Mouse (Mus musculus): ENCODE measurements at regions not wholly inside any gene's neighbourhood (a gene's known extent, or its start where the extent isn't known, plus 50 kb on each side); places are given as distances from the start of the nearest gene placed in this dataset.

GRCm38 (mm10) chr3:42129821-42130560 lies 387.6 kb downstream of the D3Ertd751e start:
- ChIA-PET CTCF (interaction anchor here (1.2 kb wide), 1 partner anchor 17 kb away, joined by 3 read pairs; no protein-coding TSS in a partner anchor), POLR2A (no interaction called here)
- ATAC-seq (no peak), DNase-seq (ENCODE audit: low read depth, low spot score) (no peak)
- no peak for TF ChIP-seq CTCF (IDR thresholded peaks at IDR 0.05)
- in situ Hi-C loops (cut with MboI; ENCODE audit: low pct_unique_long_range_greater_than_20kb): no loop called here
- peaks cover 7% of the 10 kb centered on the region for H3K27me3 ChIP-seq

DNA sequence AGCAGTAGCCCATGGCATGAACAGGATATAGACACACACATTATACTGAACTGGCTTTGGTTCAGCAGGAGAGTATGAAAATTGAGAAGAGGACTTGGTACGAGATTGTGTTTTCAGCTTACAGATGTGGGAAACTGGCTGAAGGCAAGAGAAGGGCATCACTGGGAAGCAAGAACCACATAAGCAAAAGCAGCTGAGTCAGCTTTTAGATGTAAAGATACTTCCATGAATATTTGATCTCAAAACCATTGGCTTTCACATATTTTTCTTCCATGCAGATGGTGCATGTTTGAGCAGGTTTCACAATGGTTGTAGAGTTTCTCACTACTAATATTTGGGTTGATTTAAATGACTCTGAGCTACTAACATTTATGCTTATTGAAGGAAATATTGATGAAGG lies 389.9 kb downstream of the D3Ertd751e start:
- POLR2A ChIA-PET: no interaction called here
- no peak for DNase-seq (ENCODE audit: low read depth, low spot score)
- CTCF ChIA-PET: no interaction called here

DNA sequence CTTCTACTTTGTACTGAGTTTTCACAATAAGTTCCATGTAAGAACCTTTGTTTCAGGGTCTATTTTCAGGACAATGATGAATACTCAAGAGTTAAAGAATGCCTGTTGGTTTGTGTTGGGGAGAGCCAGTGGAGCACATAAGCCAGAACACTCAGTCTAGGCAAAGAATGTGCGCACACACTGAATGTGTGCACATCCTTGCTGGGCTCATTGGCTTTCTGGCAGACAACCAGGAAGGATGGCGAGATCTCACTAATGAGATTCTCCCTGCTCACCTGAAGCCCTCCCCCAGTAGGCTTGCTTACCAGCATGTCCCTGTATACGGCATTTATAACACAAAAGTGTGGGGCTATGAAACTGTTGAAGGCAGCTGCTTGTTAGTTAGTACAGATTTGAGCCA lies 411.0 kb downstream of the D3Ertd751e start:
- in situ Hi-C loops (cut with MboI; ENCODE audit: low pct_unique_long_range_greater_than_20kb): no loop called here
- no peak for ATAC-seq
- peaks cover 9% of the 10 kb centered on the region for H3K27me3 ChIP-seq
- POLR2A ChIA-PET: no interaction called here
- CTCF ChIA-PET: no interaction called here
- TF ChIP-seq CTCF (IDR thresholded peaks at IDR 0.05): no peak
- DNase-seq (ENCODE audit: low read depth, low spot score): no peak

More for the DNA sequence above, 389.9 kb downstream of the D3Ertd751e start:
- no peak for ATAC-seq
- in situ Hi-C loops (cut with MboI; ENCODE audit: low pct_unique_long_range_greater_than_20kb): no loop called here
- H3K27me3 ChIP-seq: no peaks in the 10 kb centered on the region
- TF ChIP-seq CTCF (IDR thresholded peaks at IDR 0.05): no peak

- no peak for ATAC-seq
- peaks cover 9% of the 10 kb centered on the region for H3K27me3 ChIP-seq
- CTCF ChIA-PET: no interaction called here
- in situ Hi-C loops (cut with MboI; ENCODE audit: low pct_unique_long_range_greater_than_20kb): no loop called here
- POLR2A ChIA-PET: no interaction called here
- no peak for DNase-seq (ENCODE audit: low read depth, low spot score)
- TF ChIP-seq CTCF (IDR thresholded peaks at IDR 0.05): no peak
These were observed 412.5 kb downstream of the D3Ertd751e start for GRCm38 (mm10) chr3:42154909-42155308.

- DNase-seq (ENCODE audit: low read depth, low spot score): no peak
- no peak for TF ChIP-seq CTCF (IDR thresholded peaks at IDR 0.05)
- POLR2A ChIA-PET: no interaction called here
- in situ Hi-C loops (cut with MboI; ENCODE audit: low pct_unique_long_range_greater_than_20kb): no loop called here
- no peak for ATAC-seq
- CTCF ChIA-PET: no interaction called here
- peaks cover 4% of the 10 kb centered on the region for H3K27me3 ChIP-seq
These were observed 421.3 kb downstream of the D3Ertd751e start for GRCm38 (mm10) chr3:42163666-42164065.

GRCm38 (mm10) chr3:42199206-42199605 lies 456.8 kb downstream of the D3Ertd751e start:
- POLR2A ChIA-PET: no interaction called here
- no peak for ATAC-seq
- TF ChIP-seq CTCF (IDR thresholded peaks at IDR 0.05): no peak
- CTCF ChIA-PET: no interaction called here
- in situ Hi-C loops (cut with MboI; ENCODE audit: low pct_unique_long_range_greater_than_20kb): no loop called here
- peaks cover 9% of the 10 kb centered on the region for H3K27me3 ChIP-seq
- no peak for DNase-seq (ENCODE audit: low read depth, low spot score)

GRCm38 (mm10) chr3:42201373-42201772 lies 459.0 kb downstream of the D3Ertd751e start:
- no peak for ATAC-seq
- no peak for TF ChIP-seq CTCF (IDR thresholded peaks at IDR 0.05)
- ChIA-PET POLR2A (no interaction called here), CTCF (no interaction called here)
- H3K27me3 ChIP-seq: peaks cover 13% of the 10 kb centered on the region
- DNase-seq (ENCODE audit: low read depth, low spot score): no peak
- in situ Hi-C loops (cut with MboI; ENCODE audit: low pct_unique_long_range_greater_than_20kb): no loop called here

DNA sequence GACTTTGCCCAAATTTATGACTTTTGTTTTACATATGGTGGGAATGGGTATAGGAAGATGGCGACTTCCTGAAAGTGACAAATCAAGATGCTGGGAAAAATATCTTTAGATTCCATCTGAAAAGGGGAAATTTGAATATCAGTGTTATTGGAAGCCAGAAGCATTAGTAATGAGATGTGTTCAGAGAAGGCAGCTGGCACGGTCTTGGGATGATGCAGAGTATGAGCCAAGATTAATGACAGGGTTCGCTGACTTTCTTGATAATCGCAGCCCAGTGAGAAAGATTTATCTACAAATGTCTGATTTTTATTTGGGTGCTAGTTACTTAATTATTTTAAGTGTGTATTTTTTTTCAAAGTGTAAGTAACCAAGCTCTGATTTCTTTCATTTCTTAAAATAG lies 463.2 kb downstream of the D3Ertd751e start:
- DNase-seq (ENCODE audit: low read depth, low spot score) (no peak), ATAC-seq (no peak)
- peaks cover 18% of the 10 kb centered on the region for H3K27me3 ChIP-seq
- ChIA-PET CTCF (interaction anchor here (1.0 kb wide), 1 partner anchor 9 kb away, joined by 4 read pairs; no protein-coding TSS in a partner anchor), POLR2A (no interaction called here)
- in situ Hi-C loops (cut with MboI; ENCODE audit: low pct_unique_long_range_greater_than_20kb): no loop called here
- no peak for TF ChIP-seq CTCF (IDR thresholded peaks at IDR 0.05)

GRCm38 (mm10) chr3:42211420-42211819 lies 469.0 kb downstream of the D3Ertd751e start:
- CTCF ChIA-PET: interaction anchor here (0.9 to 2.3 kb wide), 2 partner anchors 9 to 11 kb away, joined by 3 to 7 read pairs; no protein-coding TSS in a partner anchor
- peaks cover 12% of the 10 kb centered on the region for H3K27me3 ChIP-seq
- in situ Hi-C loops (cut with MboI; ENCODE audit: low pct_unique_long_range_greater_than_20kb): no loop called here
- no peak for DNase-seq (ENCODE audit: low read depth, low spot score)
- ATAC-seq: no peak
- TF ChIP-seq CTCF (IDR thresholded peaks at IDR 0.05): no peak
- POLR2A ChIA-PET: no interaction called here

- POLR2A ChIA-PET: no interaction called here
- peaks cover 12% of the 10 kb centered on the region for H3K27me3 ChIP-seq
- in situ Hi-C loops (cut with MboI; ENCODE audit: low pct_unique_long_range_greater_than_20kb): no loop called here
- CTCF ChIA-PET: interaction anchor here (2.3 kb wide), 1 partner anchor 8 kb away, joined by 7 read pairs; no protein-coding TSS in a partner anchor
- no peak for DNase-seq (ENCODE audit: low read depth, low spot score)
- ATAC-seq: no peak
- TF ChIP-seq CTCF (IDR thresholded peaks at IDR 0.05): no peak
These were observed 470.0 kb downstream of the D3Ertd751e start for GRCm38 (mm10) chr3:42212456-42212855.

- TF ChIP-seq CTCF (IDR thresholded peaks at IDR 0.05): no peak
- no peak for DNase-seq (ENCODE audit: low read depth, low spot score)
- in situ Hi-C loops (cut with MboI; ENCODE audit: low pct_unique_long_range_greater_than_20kb): no loop called here
These were observed 470.8 kb downstream of the D3Ertd751e start for GRCm38 (mm10) chr3:42213163-42213562.

More at GRCm38 (mm10) chr3:42213163-42213562, 470.8 kb downstream of the D3Ertd751e start:
- POLR2A ChIA-PET: no interaction called here
- CTCF ChIA-PET: no interaction called here
- peaks cover 12% of the 10 kb centered on the region for H3K27me3 ChIP-seq
- ATAC-seq: no peak
